Mouse (Mus musculus): ENCODE measurements at regions not wholly inside any gene's neighbourhood (a gene's known extent, or its start where the extent isn't known, plus 50 kb on each side); places are given as distances from the start of the nearest gene placed in this dataset.

GRCm38 (mm10) chr4:34214346-34214745, 164.4 kb upstream of the Spaca1 start:
- no peak for TF ChIP-seq EP300 (IDR thresholded peaks at IDR 0.05)
- no peak for TF ChIP-seq CTCF (IDR thresholded peaks at IDR 0.05)
